Mouse (Mus musculus): Measurements from ENCODE around the gene Siva1.
A peak's percentile ranks its signal among the peaks of the same experiment; 100 is the strongest.

Siva1 gene

DNA sequence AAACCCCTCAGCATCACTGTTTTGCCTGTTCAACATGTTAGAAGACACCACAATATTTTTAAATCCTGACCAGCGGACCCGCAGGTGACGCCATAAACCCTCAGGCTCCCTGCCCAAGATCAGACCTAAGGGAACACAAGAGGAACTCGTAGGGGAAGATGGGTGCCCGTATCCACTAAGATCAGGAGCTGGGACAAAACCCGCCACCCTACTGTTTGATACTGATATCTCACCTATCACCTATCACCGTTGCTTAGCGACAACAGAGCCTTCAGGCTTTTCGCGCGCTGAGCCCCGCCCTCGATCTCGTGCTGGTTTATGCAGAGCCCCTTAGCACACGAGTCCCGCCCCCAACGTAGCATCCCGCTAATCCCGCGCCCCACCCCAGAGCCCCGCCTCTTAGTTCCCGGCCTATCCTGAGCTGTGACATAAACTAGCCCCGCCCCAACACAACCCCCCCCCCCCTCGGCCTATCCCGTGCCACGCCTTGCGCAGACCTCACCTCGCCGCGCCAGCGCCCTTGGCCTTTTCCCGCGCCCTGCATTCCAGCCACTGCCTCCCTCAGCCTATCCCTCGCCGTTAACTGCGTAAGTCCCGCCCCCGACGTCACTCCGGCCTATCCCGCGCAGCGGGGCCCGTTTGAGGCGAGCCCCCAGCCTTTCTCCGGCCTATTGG lies at the start of gene Siva1:
Siva1 (plus strand) TSS at position 500 of the 675 bp plus-strand sequence.
- peak; percentile 99 for DNase-seq (ENCODE audit: low read depth, low spot score)

GRCm38 (mm10) chr12:112594989-112595388 lies 49.5 kb upstream of the Siva1 start:
- no peak for DNase-seq (ENCODE audit: low read depth, low spot score)

DNA sequence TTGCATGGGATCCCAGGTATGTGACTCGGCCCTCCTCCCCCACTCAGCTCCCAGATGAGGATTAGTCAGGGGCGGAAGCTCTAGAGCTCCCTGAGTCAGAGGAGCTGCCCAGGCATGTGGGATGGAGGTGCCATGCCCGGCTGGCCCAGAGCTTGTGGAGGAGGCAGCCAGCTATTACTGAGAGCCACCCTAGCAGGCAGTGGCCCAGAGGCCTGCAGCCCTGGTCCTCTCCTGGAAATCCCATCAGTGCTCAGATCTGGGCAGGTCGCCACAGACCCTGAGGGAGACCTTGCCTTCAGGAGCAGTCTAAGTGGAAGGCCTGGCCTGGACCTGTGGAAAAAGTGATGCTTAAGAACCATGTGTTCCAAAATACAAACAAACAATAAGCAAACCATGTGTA lies 48.9 kb upstream of the Siva1 start:
- peak; percentile 74 for DNase-seq (ENCODE audit: low read depth, low spot score)

DNA sequence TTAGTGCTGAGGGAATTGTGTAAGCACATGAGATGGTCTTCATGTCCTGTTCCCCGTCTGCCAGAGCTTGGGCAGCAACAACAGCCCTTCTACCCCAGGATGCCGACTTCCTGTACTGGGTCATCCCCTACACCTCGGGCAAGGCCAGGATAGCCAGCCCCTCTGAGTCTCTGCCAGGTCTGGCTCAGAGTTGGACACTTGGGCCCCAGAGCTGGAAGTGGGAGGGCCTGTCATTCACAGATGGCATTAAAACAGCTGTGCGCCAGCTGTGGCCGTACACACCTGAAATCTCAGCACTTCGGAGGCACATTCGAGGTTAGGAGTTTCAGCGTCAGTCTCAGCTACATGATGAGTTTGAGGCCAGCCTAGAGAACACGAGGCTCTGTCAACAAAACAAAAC lies 48.0 kb upstream of the Siva1 start:
- DNase-seq (ENCODE audit: low read depth, low spot score), result no peak

GRCm38 (mm10) chr12:112596891-112597500 lies 47.5 kb upstream of the Siva1 start:
- no peak for DNase-seq (ENCODE audit: low read depth, low spot score)

- no peak for DNase-seq (ENCODE audit: low read depth, low spot score)
Measured at GRCm38 (mm10) chr12:112597618-112598017, 46.9 kb upstream of the Siva1 start.

GRCm38 (mm10) chr12:112599198-112599597 lies 45.3 kb upstream of the Siva1 start:
- no peak for DNase-seq (ENCODE audit: low read depth, low spot score)

DNA sequence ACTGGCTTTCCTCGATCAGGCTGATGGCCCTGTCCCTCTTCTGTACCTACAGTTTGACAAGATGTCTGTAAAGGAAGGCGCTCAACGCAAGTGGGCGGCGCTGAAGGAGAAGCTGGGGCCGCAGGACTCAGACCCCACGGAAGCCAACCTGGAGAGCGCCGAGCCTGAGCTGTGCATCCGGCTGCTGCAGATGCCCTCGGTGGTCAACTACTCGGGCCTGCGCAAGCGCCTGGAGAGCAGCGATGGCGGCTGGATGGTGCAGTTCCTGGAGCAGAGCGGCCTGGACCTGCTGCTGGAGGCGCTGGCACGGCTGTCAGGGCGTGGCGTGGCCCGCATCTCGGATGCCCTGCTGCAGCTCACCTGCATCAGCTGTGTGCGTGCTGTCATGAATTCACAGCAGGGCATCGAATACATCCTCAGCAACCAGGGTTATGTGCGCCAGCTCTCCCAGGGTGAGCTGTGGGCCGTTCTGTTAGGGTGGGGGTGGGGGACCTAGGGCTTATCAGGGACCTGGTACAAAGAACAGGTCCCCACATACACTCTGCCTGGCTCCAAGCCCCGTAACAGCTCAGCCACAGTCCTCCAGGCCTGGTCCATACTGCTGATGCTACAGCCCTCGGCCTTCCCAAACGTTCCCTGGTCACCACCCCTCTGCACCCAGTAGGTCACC lies 44.4 kb upstream of the Siva1 start:
- DNase-seq (ENCODE audit: low read depth, low spot score), result no peak

DNA sequence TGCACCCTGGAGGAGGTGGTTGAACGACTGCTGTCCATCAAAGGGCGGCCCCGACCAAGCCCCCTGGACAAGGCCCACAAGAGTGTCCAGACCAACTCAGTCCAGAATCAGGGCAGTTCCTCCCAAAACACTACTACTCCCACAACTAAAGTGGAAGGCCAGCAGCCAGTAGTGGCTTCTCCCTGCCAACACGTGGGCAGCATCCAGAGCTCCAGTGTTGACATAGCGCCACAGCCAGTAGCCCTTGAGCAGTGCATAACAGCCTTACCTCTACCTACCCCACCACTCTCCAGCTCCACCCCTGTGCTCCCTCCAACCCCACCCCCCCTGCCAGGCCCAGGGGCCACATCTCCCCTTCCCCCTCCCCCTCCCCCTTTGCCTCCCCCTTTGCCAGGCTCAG lies 40.5 kb upstream of the Siva1 start:
- DNase-seq (ENCODE audit: low read depth, low spot score), result no peak

- DNase-seq (ENCODE audit: low read depth, low spot score), result no peak
Measured at GRCm38 (mm10) chr12:112604709-112605649, 39.5 kb upstream of the Siva1 start.

DNA sequence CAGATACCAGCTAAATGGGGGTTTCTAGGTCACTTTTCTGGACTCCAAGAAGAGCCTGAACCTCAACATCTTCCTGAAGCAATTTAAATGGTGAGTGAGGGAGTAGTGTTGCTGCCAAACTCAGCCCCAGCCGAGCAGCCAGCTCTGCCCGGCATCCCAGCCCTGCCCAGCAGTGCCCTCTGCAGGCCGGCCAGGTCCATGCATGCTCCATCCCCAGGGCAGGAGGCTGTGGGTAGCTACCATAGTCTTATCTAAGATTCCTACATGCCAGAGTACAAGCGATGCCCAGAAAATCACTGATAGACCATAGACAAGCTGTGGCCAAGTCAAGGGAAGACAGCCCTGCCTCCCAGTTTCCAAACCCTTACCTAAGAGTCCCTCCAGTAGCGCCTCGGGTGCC lies 38.7 kb upstream of the Siva1 start:
- peak; percentile 54 for DNase-seq (ENCODE audit: low read depth, low spot score)

DNA sequence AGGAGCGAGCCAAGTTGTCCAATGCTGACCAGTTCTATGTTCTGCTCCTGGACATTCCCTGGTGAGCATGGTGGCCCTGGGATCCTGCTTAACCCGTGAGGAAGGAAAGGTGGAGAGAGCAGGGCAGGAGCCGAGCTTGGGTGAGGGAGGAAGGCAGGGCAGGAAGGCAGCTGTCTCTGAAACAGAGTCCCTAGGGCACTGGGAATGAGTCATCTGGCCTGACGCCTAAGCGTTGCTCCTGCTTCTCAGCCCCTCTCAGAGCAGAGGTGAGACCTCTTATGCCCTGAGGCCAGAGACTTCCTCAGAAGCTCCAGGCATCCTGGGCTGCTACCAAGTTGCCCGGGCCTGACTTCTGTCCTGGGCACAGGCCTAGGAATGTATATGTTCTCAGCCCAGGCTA lies 37.5 kb upstream of the Siva1 start:
- no peak for DNase-seq (ENCODE audit: low read depth, low spot score)

DNA sequence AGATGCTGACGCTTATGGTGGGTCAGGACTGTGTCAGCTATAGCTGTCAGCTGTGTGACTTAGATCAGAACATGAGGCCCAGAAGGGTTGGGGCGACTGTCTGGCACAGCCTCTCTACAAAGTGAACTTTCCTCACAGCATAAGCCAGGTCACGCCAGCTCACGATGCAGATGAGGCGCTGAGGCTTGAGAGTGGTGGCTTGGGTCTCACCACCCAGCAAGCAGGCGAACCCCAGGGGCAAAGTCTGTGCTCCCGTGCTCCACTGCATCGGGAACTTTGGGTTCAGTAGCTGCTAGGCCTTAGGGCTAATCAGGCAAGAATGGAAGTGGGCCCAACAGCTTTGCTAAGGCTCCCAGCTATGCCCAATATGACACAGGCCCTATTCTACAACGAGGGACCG lies 35.4 kb upstream of the Siva1 start:
- no peak for DNase-seq (ENCODE audit: low read depth, low spot score)

- DNase-seq (ENCODE audit: low read depth, low spot score), result no peak
Measured at GRCm38 (mm10) chr12:112616668-112617067, 27.8 kb upstream of the Siva1 start.

DNA sequence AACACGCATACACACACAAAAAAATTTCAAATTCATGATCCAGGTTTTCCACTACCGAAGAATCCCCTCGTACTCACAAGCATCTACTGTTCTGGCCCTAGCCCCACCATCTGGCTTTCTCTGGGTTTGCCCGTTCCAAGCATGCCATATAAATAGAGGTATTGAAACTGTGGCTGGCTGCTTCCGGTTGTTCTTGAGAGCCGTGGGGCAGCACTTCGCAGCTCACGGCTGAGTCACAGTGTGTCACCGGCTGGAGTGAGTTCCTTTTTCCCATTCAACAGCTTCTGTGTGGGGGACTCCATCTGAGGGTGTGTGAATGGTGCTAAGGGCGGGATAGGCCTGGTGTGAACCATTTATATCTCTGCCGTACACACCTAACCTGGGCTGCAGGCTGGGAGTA lies 27.3 kb upstream of the Siva1 start:
- no peak for DNase-seq (ENCODE audit: low read depth, low spot score)

GRCm38 (mm10) chr12:112617898-112618380 lies 26.5 kb upstream of the Siva1 start:
- peak; percentile 96 for DNase-seq (ENCODE audit: low read depth, low spot score)

DNA sequence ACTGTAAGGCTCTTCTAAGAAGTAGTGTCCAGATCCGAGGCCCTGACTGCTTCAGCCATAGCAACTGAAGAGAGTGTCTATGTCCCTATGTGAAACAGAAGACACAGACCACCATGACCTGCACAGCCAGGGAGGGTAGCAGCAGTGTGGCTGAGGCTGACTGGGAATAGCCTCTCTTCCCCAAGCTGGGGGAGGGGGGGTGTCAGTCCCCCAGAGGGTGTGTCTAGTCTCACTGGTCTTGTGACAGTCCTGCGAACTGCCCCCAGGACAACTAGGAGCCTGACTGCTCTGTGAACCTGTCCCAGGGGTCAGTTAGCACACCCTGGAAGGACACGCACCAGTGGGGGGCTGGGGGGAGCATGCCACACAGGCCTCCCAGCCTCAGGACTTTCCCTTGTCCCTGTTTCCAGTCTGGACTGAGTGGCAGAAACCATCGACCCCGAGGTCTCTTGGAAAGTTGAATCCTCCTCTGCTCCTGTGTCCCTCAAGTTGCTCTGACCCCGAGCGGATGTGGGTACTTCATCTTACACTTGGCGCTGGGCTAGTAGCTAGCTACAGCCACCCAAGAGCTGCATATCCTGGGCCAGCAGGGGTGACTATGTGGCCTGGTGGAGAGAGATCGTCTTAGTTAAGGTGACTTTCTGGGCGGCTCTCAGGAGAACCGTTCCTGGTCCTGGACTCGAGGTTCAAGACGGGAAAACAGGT lies 25.3 kb upstream of the Siva1 start:
- DNase-seq (ENCODE audit: low read depth, low spot score), result peak; percentile 95

GRCm38 (mm10) chr12:112619686-112620353 lies 24.7 kb upstream of the Siva1 start, which contains the start of gene Adssl1:
TSS of gene Adssl1 (plus strand) at chr12:112620045.
- peak; percentile 95 for DNase-seq (ENCODE audit: low read depth, low spot score)

DNA sequence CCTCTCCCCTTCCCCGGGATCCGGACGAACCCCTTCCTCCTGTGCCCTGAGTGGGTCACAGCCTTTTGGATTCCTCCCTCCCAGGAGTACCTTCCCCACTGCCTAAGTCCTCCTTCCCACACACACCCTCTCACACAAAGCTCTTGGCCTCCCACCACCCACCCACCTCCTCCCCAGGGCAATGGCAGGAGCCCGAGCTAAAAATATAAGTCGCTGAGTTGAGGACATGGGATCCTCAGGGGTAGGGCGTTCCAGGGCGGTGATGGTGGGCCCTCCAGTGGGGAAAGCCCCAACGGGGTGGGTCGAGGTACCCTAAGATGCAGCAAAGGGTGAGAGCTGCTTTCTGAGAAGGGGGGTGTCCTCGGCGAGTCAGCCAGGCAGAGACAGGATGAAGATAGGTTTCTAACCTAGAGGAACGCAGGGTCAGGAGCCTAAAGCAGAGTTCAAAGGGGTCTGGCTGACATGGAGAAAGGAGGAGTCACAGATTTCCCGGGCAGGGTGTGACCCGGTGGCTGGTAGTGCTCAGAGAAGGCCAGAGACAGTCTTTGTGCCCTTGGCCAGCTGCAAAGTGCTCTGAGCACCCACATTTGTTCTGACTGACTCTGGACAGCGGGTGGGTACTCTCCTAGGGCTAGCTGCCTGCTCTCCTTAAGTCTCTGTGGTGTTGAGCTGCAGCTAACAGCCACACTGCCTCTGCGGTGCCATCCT lies 24.0 kb upstream of the Siva1 start:
- peak; percentile 90 for DNase-seq (ENCODE audit: low read depth, low spot score)

- no peak for DNase-seq (ENCODE audit: low read depth, low spot score)
Measured at GRCm38 (mm10) chr12:112621900-112622299, 22.6 kb upstream of the Siva1 start.

Measured in skeletal muscle tissue, adult 2 months (tissue).